Mouse (Mus musculus): ENCODE data around the gene Snapc5. TPM values are rescaled to one million over a fixed set of nuclear protein-coding genes. Genes with fewer than 3 reads are reported as not detected.

Snapc5 gene
- 21.8 TPM for total RNA-seq (2023)

DNA sequence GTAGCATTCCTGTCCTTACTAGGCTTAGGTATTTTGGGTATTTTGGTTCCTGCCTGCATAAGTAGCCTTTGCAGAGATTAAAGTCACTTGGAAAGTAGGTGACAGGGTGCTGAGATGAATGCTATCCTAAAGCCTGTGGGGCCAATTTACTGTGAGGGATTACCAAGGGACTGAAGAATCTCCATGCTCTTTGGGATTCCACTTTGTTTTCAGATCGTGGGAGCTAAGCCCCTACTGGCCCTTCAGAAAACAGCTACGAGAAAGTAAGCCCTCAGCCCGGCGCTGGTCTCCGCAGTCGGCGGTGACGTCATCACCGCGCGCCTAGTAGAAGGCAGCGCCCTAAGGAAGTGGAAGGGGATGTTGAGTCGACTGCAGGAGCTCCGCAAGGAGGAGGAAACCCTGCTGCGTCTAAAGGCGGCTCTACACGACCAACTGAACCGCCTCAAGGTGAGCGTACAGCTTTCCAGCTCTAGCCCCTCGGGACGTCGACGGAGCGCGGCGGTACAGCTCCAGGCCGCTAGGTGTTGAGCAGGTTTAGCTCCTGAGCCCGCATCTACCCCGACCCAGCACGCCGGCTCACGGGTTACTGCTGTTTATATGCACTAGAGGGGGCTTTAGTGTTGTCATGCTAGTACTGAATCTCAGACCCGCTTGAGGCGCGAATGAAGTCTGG is at the start of gene Snapc5:
Snapc5 (plus strand) TSS at position 301 of the 673 bp plus-strand sequence.

DNA sequence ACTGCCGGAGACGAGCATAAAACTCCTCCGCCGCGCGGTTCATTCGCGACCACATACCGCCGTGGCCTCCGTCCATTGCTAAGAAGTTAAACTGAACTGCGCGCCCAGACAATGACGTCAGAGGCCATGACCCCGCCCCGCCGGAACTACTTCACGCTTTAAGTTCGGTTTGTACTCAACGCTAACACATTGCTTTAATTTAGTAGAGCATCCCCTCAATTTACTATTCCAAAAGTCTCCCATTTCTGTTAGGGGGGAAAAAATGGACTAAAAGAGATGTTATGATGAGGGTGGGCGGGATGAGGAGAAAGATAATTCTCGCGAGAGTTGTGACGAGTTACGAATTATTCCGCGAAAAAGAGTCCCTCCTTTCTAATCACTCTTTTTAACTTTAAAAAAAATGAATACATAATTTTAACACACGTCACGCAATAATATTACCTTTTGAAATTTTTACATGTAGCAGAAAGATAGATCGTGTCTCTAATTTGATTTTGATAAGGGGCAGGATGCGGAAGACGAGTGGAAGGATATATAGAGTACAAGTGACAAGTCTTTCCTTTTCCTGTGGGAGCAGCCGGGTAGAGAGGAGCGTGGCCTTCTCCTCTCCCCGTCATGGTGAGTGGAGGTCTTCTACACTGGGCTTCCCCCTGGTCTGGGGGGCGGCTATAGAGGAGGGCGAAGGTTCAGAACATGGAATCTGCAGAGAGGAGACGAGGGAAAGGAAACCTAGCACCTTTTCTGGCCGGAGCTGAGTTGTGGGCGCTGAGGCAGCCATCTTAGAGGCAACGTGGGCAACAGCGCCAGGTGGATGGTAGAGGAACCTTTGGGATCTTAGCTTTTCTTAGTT is 6.0 kb upstream of the Snapc5 start, which contains the start of the genes Zwilch and Rpl4:
Zwilch (minus strand) TSS at position 289 of the 850 bp plus-strand sequence.
Rpl4 (plus strand) TSS at position 560 of the 850 bp plus-strand sequence.

Other genes starting within 250 kb of the Snapc5 start
- not detected for gene Smad6, start 157.2 kb upstream of the Snapc5 start, total RNA-seq (2023)
- gene Lctl, start 62.1 kb upstream of the Snapc5 start, total RNA-seq (2023): not detected
- gene Zwilch, start 6.2 kb upstream of the Snapc5 start, total RNA-seq (2023): 8.2 TPM
- 2,550 TPM for gene Rpl4, start 5.9 kb upstream of the Snapc5 start, total RNA-seq (2023)
- 1.7 TPM for gene Uchl4, start 55.9 kb downstream of the Snapc5 start, total RNA-seq (2023)
- gene Map2k1, start 74.4 kb downstream of the Snapc5 start, total RNA-seq (2023): 53.3 TPM
- gene Tipin, start 102.3 kb downstream of the Snapc5 start, total RNA-seq (2023): 17.7 TPM
- 19.3 TPM for gene Dis3l, start 162.0 kb downstream of the Snapc5 start, total RNA-seq (2023)
- gene Megf11, start 206.4 kb downstream of the Snapc5 start, total RNA-seq (2023): 1.1 TPM

Measured in CD8-positive naive resting alpha-beta T cell, adult 57 days (primary cell).